Mouse (Mus musculus): ENCODE results near the gene Abhd13. TPM values are rescaled to one million over a fixed set of nuclear protein-coding genes. Genes with fewer than 3 reads are reported as not detected.

The Abhd13 gene
- polyA plus RNA-seq, 1 experiment from 2014 or later, result 13.2 TPM

DNA sequence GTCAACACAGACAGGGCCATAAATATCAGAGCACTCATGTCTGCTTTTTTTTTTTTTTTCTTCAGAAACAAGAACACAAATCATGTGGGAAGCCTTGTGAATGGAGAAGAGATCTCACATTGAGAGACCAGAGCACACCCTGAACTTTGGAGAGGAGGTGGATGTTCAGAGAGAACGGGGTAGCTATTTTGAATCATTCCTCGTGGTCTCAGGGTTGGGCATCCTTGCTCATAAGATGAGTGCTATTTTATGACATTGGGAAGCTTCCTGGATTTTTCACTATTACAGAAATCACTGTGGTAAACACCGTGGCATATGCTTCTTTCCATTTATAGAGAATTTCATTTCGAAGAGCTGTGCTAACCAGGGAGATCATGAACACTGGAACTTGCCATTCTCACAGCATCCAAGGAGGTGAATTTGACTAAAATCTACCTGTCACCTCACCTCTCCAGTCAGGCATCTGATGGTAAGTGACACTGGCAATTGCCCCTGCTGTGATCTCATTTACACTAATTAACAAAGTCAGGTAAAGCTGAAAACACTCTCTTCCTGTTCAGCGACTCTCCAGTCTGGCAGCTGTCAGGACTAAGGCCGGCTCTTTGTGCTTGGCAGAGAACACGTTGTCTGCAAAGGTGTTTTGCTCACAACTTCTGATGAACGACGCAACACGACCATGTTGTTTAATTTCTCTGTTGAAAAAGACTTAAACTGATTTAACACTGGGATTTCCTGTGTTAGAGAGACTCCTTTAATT lies 28.2 kb upstream of the Abhd13 start:
- Histone ChIP-seq H3K4me1 (replicated peaks; ENCODE audit: control insufficient read depth, insufficient read depth) (no peaks in the 10 kb centered on the region), H3K27ac (replicated peaks) (no peak overlapping the region), H3K9me3 (ENCODE audit: control insufficient read depth, low read length) (no peaks in the 10 kb centered on the region), H3K36me3 (ENCODE audit: control insufficient read depth, insufficient read depth, low read length) (no peaks in the 10 kb centered on the region), H3K4me2 (replicated peaks; ENCODE audit: low read depth) (no peak overlapping the region), H3K4me3 (ENCODE audit: low read depth, low read length) (no peak overlapping the region), H3K9ac (ENCODE audit: low read length) (no peak overlapping the region), H3K27me3 (ENCODE audit: control insufficient read depth, insufficient read depth, low read length) (no peaks in the 10 kb centered on the region)
- 51% methylated on average over 10 of the region's 10 CpGs for WGBS
- no peak for TF ChIP-seq CTCF (IDR thresholded peaks at IDR 0.05; ENCODE audit: low read depth)
- no peak for TF ChIP-seq EP300 (optimal IDR thresholded peaks at IDR 0.05)
- DNase-seq (ENCODE audit: low spot score), result no peak
- no peak for ATAC-seq (ENCODE audit: low FRiP score, low TSS enrichment)

DNA sequence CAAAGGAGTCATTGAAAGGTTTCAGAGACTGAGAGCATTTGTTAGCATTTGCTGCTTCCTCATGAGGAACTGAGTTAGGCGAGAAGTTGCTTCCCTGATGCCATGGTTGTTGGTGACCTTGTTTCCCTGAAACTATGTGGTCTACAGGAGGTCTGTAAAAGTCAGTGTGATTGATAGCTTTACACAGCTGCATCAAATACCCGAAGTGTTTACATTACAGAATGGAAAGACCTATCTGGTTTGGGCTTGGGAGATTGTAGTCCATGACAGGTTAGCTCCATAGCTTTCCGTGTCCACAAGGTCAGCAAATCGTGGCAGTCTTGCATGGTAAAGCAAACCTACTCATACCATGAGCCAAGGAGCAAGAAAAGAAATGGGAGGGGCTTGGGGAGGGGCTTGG lies 19.2 kb upstream of the Abhd13 start:
- DNase-seq (ENCODE audit: low spot score) (no peak), ATAC-seq (ENCODE audit: low FRiP score, low TSS enrichment) (peak; percentile 32; the same call in 1 of the 2 replicates)
- Histone ChIP-seq H3K9ac (ENCODE audit: low read length) (no peak overlapping the region), H3K36me3 (ENCODE audit: control insufficient read depth, insufficient read depth, low read length) (no peaks in the 10 kb centered on the region), H3K4me1 (replicated peaks; ENCODE audit: control insufficient read depth, insufficient read depth) (no peaks in the 10 kb centered on the region), H3K4me2 (replicated peaks; ENCODE audit: low read depth) (no peak overlapping the region), H3K27me3 (ENCODE audit: control insufficient read depth, insufficient read depth, low read length) (no peaks in the 10 kb centered on the region), H3K4me3 (ENCODE audit: low read depth, low read length) (no peak overlapping the region), H3K9me3 (ENCODE audit: control insufficient read depth, low read length) (no peaks in the 10 kb centered on the region), H3K27ac (replicated peaks) (no peak overlapping the region)
- WGBS, result 39% methylated on average over 4 of the region's 4 CpGs
- TF ChIP-seq EP300 (optimal IDR thresholded peaks at IDR 0.05) (no peak), CTCF (IDR thresholded peaks at IDR 0.05; ENCODE audit: low read depth) (no peak)

DNA sequence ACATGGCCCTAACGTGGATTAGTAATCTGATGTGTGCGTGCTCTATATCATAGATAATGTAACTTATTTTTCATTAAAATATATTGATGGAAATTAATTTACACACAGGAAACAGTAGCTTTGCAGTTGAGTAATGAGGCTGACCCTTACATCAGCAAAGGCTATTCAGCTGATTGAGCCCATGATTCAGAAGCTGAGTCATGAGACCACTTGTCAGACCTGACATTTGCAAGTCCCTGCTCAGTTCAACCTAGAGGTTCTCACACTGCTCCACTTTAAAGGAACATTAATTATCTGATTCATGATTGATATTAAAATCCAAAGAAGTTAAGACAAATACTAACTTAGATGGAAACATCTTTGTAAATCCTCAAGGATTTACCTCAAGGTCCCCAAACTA lies 17.6 kb upstream of the Abhd13 start:
- H3K27me3 ChIP-seq (ENCODE audit: control insufficient read depth, insufficient read depth, low read length), result no peaks in the 10 kb centered on the region
- H3K9me3 ChIP-seq (ENCODE audit: control insufficient read depth, low read length), result no peaks in the 10 kb centered on the region
- 81% methylated on average over 2 of the region's 2 CpGs for WGBS
- H3K4me3 ChIP-seq (ENCODE audit: low read depth, low read length), result no peak overlapping the region
- H3K9ac ChIP-seq (ENCODE audit: low read length), result no peak overlapping the region
- no peak overlapping the region for H3K27ac ChIP-seq (replicated peaks)
- no peak overlapping the region for H3K4me2 ChIP-seq (replicated peaks; ENCODE audit: low read depth)
- ATAC-seq (ENCODE audit: low FRiP score, low TSS enrichment) (no peak), DNase-seq (ENCODE audit: low spot score) (no peak)
- TF ChIP-seq EP300 (optimal IDR thresholded peaks at IDR 0.05), result no peak
- TF ChIP-seq CTCF (IDR thresholded peaks at IDR 0.05; ENCODE audit: low read depth), result no peak
- H3K4me1 ChIP-seq (replicated peaks; ENCODE audit: control insufficient read depth, insufficient read depth), result no peaks in the 10 kb centered on the region
- no peaks in the 10 kb centered on the region for H3K36me3 ChIP-seq (ENCODE audit: control insufficient read depth, insufficient read depth, low read length)

DNA sequence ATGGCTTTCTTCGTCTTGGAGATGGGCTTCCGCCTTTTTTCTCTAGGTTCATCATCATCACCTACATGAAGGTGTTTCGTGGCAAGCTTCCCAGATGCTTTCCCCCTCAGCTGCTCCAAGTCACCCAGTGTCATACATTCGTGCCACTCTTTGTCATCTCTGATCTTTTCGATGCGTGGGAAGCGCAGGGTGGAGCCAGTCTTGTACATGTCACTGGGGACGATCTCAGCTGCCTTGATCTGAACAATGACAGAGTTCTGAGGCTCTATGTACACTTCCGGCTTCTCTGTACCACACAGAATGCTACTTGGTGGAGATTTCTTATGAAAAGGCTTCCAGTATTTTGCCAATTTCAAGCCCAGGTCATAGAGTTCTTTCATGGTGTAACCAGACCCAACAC lies 5.6 kb upstream of the Abhd13 start:
- Histone ChIP-seq H3K27me3 (ENCODE audit: control insufficient read depth, insufficient read depth, low read length) (no peaks in the 10 kb centered on the region), H3K4me2 (replicated peaks; ENCODE audit: low read depth) (no peak overlapping the region), H3K9ac (ENCODE audit: low read length) (no peak overlapping the region), H3K4me1 (replicated peaks; ENCODE audit: control insufficient read depth, insufficient read depth) (no peaks in the 10 kb centered on the region; the same call in 1 of the 2 replicates), H3K27ac (replicated peaks) (no peak overlapping the region), H3K36me3 (ENCODE audit: control insufficient read depth, insufficient read depth, low read length) (peaks cover 9% of the 10 kb centered on the region; the same call in 1 of the 2 replicates), H3K4me3 (ENCODE audit: low read depth, low read length) (no peak overlapping the region), H3K9me3 (ENCODE audit: control insufficient read depth, low read length) (no peaks in the 10 kb centered on the region)
- no peak for ATAC-seq (ENCODE audit: low FRiP score, low TSS enrichment)
- WGBS, result 92% methylated on average over 9 of the region's 9 CpGs
- no peak for DNase-seq (ENCODE audit: low spot score)
- no peak for TF ChIP-seq EP300 (optimal IDR thresholded peaks at IDR 0.05)
- TF ChIP-seq CTCF (IDR thresholded peaks at IDR 0.05; ENCODE audit: low read depth), result no peak

DNA sequence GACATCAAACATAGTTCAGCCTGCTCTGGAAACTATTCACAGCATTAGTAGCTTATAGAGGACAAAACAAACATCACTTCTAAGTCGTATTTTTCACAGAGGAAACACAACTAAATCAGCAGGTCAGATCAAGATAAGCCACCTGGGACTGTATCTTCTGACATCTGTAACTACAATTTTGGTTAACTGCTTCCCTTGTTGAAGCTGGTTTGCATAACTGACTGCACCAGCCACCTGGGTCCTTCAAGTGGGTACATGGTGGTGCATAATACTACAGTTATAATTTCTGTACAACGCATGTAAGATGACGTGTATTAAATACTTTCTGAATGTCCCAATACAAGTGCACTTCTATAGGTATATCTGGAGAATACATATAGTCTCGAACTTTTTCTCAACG lies 2.2 kb upstream of the Abhd13 start:
- Histone ChIP-seq H3K9ac (ENCODE audit: low read length) (no peak overlapping the region), H3K4me1 (replicated peaks; ENCODE audit: control insufficient read depth, insufficient read depth) (peaks cover 8% of the 10 kb centered on the region), H3K36me3 (ENCODE audit: control insufficient read depth, insufficient read depth, low read length) (peaks cover 9% of the 10 kb centered on the region; the same call in 1 of the 2 replicates), H3K4me3 (ENCODE audit: low read depth, low read length) (peak overlapping the region; percentile 59), H3K27ac (replicated peaks) (no peak overlapping the region), H3K9me3 (ENCODE audit: control insufficient read depth, low read length) (no peaks in the 10 kb centered on the region), H3K4me2 (replicated peaks; ENCODE audit: low read depth) (peak overlapping the region; percentile 73), H3K27me3 (ENCODE audit: control insufficient read depth, insufficient read depth, low read length) (no peaks in the 10 kb centered on the region)
- WGBS, result 28% methylated on average over 5 of the region's 5 CpGs
- DNase-seq (ENCODE audit: low spot score) (no peak), ATAC-seq (ENCODE audit: low FRiP score, low TSS enrichment) (no peak)
- TF ChIP-seq EP300 (optimal IDR thresholded peaks at IDR 0.05), result no peak
- no peak for TF ChIP-seq CTCF (IDR thresholded peaks at IDR 0.05; ENCODE audit: low read depth)

DNA sequence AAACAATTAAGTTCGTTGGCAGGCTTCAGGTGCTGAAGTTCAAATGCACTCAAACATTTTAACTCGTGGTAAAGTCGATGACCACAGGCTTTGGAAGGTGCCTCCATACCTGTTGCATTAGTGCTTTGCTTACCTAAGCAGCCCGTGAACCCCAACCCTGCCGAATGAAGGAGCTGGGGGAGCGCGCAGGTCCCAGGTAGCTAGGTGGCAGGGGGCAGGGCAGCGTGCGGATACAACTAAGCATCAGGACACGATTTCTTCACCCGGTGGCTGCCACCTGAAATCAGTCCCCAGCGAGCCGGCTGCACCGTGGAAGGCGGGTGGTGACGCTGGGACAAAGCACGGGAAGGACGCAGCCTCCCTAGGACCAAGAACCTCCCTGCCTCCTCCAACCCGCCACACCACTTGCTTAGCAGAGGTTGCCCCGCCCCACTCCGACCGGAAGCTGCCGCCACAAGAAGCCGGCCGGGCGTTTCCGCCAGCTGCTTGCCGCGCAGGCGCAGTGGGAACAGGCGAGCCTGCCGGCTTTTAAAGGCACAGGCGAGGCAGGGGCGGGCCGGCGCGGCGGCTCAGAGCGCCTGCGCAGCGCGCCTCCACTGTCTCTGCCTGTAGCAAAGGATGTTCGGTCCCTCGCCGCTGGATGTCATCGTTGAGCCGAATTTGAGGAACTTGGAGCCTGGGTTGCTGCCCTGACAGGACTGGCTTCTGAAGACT lies 1.5 kb upstream of the Abhd13 start:
- peaks cover 8% of the 10 kb centered on the region for H3K4me1 ChIP-seq (replicated peaks; ENCODE audit: control insufficient read depth, insufficient read depth)
- H3K4me2 ChIP-seq (replicated peaks; ENCODE audit: low read depth), result peak overlapping the region; percentile 73
- WGBS, result under 1% methylated on average over 47 of the region's 47 CpGs
- no peaks in the 10 kb centered on the region for H3K9me3 ChIP-seq (ENCODE audit: control insufficient read depth, low read length)
- H3K4me3 ChIP-seq (ENCODE audit: low read depth, low read length), result peak overlapping the region; percentile 59
- peak; percentile 96 for ATAC-seq (ENCODE audit: low FRiP score, low TSS enrichment)
- no peaks in the 10 kb centered on the region for H3K27me3 ChIP-seq (ENCODE audit: control insufficient read depth, insufficient read depth, low read length)
- H3K27ac ChIP-seq (replicated peaks), result peak overlapping the region; percentile 36; the same call in 1 of the 2 replicates
- peak; percentile 99 for DNase-seq (ENCODE audit: low spot score)
- TF ChIP-seq EP300 (optimal IDR thresholded peaks at IDR 0.05) (no peak), CTCF (IDR thresholded peaks at IDR 0.05; ENCODE audit: low read depth) (peak; percentile 86)
- peaks cover 9% of the 10 kb centered on the region; the same call in 1 of the 2 replicates for H3K36me3 ChIP-seq (ENCODE audit: control insufficient read depth, insufficient read depth, low read length)
- H3K9ac ChIP-seq (ENCODE audit: low read length), result peak overlapping the region; percentile 56

Measured in stomach, postnatal 0 days (tissue).